Mouse (Mus musculus) bone marrow, adult 2 months (tissue): ENCODE results near the gene Irs2. TPM values are rescaled to one million over a fixed set of nuclear protein-coding genes. Genes with fewer than 3 reads are reported as not detected.

Source experiments
- H3K27ac ChIP-seq: fragments of 200-500 bp; 2 replicates; pipeline ENCODE4 v1.5.1; 2012; ENCODE audit warnings: low read depth, mild to moderate bottlenecking, control low read depth, inconsistent platforms, low read length; ENCODE audit not compliant: control insufficient read depth, poor library complexity, insufficient read depth
- H3K4me1 ChIP-seq: fragments of 200-500 bp; 2 replicates; pipeline ENCODE4 v1.6.1; 2011; ENCODE audit warnings: low read length; ENCODE audit not compliant: control insufficient read depth, insufficient read depth
- H3K4me3 ChIP-seq: fragments of 200-500 bp; replicated peaks from 2 replicates; pipeline ENCODE3; 2011; ENCODE audit warnings: mild to moderate bottlenecking, low read depth, low read length, control low read depth; ENCODE audit not compliant: control insufficient read depth
- CTCF ChIP-seq: fragments of 200-500 bp; IDR thresholded peaks from 2 replicates; pipeline ENCODE4 v1.5.1; 2011; ENCODE audit warnings: low read length, control low read depth; ENCODE audit not compliant: control insufficient read depth, insufficient read depth
- POLR2A ChIP-seq: fragments of 200-500 bp; IDR thresholded peaks from 2 replicates; pipeline ENCODE4 v1.6.1; 2011; ENCODE audit warnings: low read depth, mild to moderate bottlenecking, control low read depth, low read length, borderline replicate concordance; ENCODE audit not compliant: control insufficient read depth
- WGBS: fragments of 180-500 bp; shearing (Covaris S2); methylation state at CpG from one replicate; pipeline ENCODE4 v1.1.7; 2018; 5-methylcytosine and 5-hydroxymethylcytosine counted together
- polyA plus RNA-seq: library from polyadenylated mRNA; stranded (reverse); fragments of >200 nt; gene quantifications from 2 replicates; pipeline ENCODE4 v1.2.4, GENCODE M21; 2011; ENCODE audit warnings: low replicate concordance; ENCODE audit not compliant: missing spikeins, insufficient read depth, insufficient read length

Irs2 gene
- polyA plus RNA-seq, 1 experiment: 10.5 TPM

- Histone ChIP-seq H3K4me1 (peaks cover 1% of the 10 kb centered on the region; the same call in 1 of the 2 replicates), H3K4me3 (no peak overlapping the region), H3K27ac (no peak overlapping the region)
- 78% methylated on average over 2 of the region's 2 CpGs for WGBS
- no peak for TF ChIP-seq CTCF
- no peak for TF ChIP-seq POLR2A
Observed at GRCm38 (mm10) chr8:10952235-10952634, 56.0 kb downstream of the Irs2 start.

- 76% methylated on average over 4 of the region's 4 CpGs for WGBS
- no peak overlapping the region for H3K27ac ChIP-seq
- no peak overlapping the region for H3K4me3 ChIP-seq
- TF ChIP-seq CTCF (no peak), POLR2A (no peak)
- H3K4me1 ChIP-seq: peaks cover 2% of the 10 kb centered on the region; the same call in 1 of the 2 replicates
Observed at GRCm38 (mm10) chr8:10951567-10951966, 56.7 kb downstream of the Irs2 start.

GRCm38 (mm10) chr8:10945939-10946740 lies 62.1 kb downstream of the Irs2 start:
- no peak; the same call in 1 of the 2 replicates for TF ChIP-seq POLR2A
- peak overlapping the region; percentile 46 for H3K27ac ChIP-seq
- H3K4me3 ChIP-seq: peak overlapping the region; percentile 15
- peaks cover 3% of the 10 kb centered on the region; the same call in 1 of the 2 replicates for H3K4me1 ChIP-seq
- WGBS: 1% methylated on average over 23 of the region's 23 CpGs

- Histone ChIP-seq H3K4me1 (peaks cover 3% of the 10 kb centered on the region; the same call in 1 of the 2 replicates), H3K27ac (no peak overlapping the region), H3K4me3 (no peak overlapping the region)
- TF ChIP-seq POLR2A: no peak
- TF ChIP-seq CTCF: no peak
- WGBS: 20% methylated on average over 2 of the region's 2 CpGs
Observed at GRCm38 (mm10) chr8:10945490-10945889, 62.8 kb downstream of the Irs2 start.

- Histone ChIP-seq H3K4me1 (peaks cover 3% of the 10 kb centered on the region; the same call in 1 of the 2 replicates), H3K4me3 (no peak overlapping the region), H3K27ac (no peak overlapping the region)
- 73% methylated on average over 9 of the region's 9 CpGs for WGBS
- TF ChIP-seq CTCF (no peak), POLR2A (no peak)
Observed at GRCm38 (mm10) chr8:10943314-10944060, 64.8 kb downstream of the Irs2 start.

- H3K4me1 ChIP-seq: no peaks in the 10 kb centered on the region
- H3K27ac ChIP-seq: no peak overlapping the region
- 83% methylated on average over 6 of the region's 6 CpGs for WGBS
- H3K4me3 ChIP-seq: no peak overlapping the region
- TF ChIP-seq CTCF (no peak), POLR2A (no peak)
Observed at GRCm38 (mm10) chr8:10939883-10940282, 68.4 kb downstream of the Irs2 start.

GRCm38 (mm10) chr8:10939210-10939782 lies 69.0 kb downstream of the Irs2 start:
- Histone ChIP-seq H3K27ac (no peak overlapping the region), H3K4me3 (no peak overlapping the region), H3K4me1 (no peaks in the 10 kb centered on the region)
- TF ChIP-seq POLR2A (no peak), CTCF (no peak)
- 85% methylated on average over 3 of the region's 3 CpGs for WGBS

GRCm38 (mm10) chr8:10938284-10938683 lies 70.0 kb downstream of the Irs2 start:
- H3K4me1 ChIP-seq: no peaks in the 10 kb centered on the region
- no peak overlapping the region for H3K27ac ChIP-seq
- 85% methylated on average over 6 of the region's 6 CpGs for WGBS
- H3K4me3 ChIP-seq: no peak overlapping the region
- TF ChIP-seq POLR2A: no peak
- no peak for TF ChIP-seq CTCF
